Mouse (Mus musculus) C2C12 (cell line): ENCODE measurements around the gene Moap1.

Source experiments
- CEBPB ChIP-seq: IDR thresholded peaks from one replicate; pipeline ENCODE4 v1.6.1; 2011; ENCODE audit warnings: low read depth, mild to moderate bottlenecking, control low read depth, moderate library complexity
- CTCF ChIP-seq: IDR thresholded peaks from one replicate; pipeline ENCODE4 v1.5.1; 2011; ENCODE audit not compliant: control insufficient read depth, insufficient read depth, insufficient read length
- FOSL1 ChIP-seq: IDR thresholded peaks from one replicate; pipeline ENCODE4 v1.8.0; 2011; ENCODE audit warnings: mild to moderate bottlenecking, low read length; ENCODE audit not compliant: poor library complexity, insufficient read depth, severe bottlenecking
- MAX ChIP-seq: IDR thresholded peaks from one replicate; pipeline ENCODE4 v1.6.1; 2011; ENCODE audit warnings: mild to moderate bottlenecking, control low read depth
- MYOD1 ChIP-seq: IDR thresholded peaks from one replicate; pipeline ENCODE4 v1.6.1; 2011; ENCODE audit warnings: low read depth; ENCODE audit not compliant: control insufficient read depth, insufficient read length
- MYOG ChIP-seq: IDR thresholded peaks from one replicate; pipeline ENCODE4 v1.6.1; 2011; ENCODE audit not compliant: control insufficient read depth, insufficient read length; ENCODE audit errors: extremely low read depth
- USF1 ChIP-seq: IDR thresholded peaks from one replicate; pipeline ENCODE4 v1.6.1; 2011; ENCODE audit warnings: low read depth, mild to moderate bottlenecking, control low read depth, moderate library complexity

DNA sequence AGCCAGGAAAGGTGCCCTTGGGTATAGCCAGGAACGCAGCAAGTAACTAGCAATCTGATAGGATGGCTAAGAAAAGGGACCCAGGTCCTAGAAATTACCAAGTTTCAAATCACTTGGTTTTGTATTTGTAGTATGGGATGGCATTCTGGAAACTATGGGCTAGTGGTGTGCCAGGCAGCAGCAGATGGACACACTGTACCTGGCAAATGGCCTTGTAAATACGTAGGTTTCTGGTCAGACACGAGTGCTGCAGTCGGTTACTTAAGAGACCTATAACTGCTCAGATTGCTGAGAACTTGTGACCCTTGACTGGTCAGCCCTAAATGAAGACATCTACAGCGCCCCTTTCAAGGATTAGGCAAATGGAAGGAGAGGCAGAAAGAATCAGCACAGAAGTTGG is 34.7 kb upstream of the Moap1 start:
- TF ChIP-seq MYOG = no peak
- TF ChIP-seq CTCF = no peak
- TF ChIP-seq MAX = no peak
- no peak for TF ChIP-seq MYOD1
- no peak for TF ChIP-seq CEBPB
- TF ChIP-seq USF1 = no peak
- no peak for TF ChIP-seq FOSL1
